Mouse (Mus musculus): Measurements from ENCODE around the gene Galnt7.
"Not testable (repeated sequence)": the region's sequence is repeated elsewhere in the genome, so short reads cannot be mapped to it uniquely, and the experiment has no call there.

Gene Galnt7

GRCm38 (mm10) chr8:57540110-57540838, 112.6 kb downstream of the Galnt7 start:
- peak; percentile 49 for DNase-seq (ENCODE audit: extremely low spot score)

- no peak for DNase-seq (ENCODE audit: extremely low spot score)
These were observed 114.2 kb downstream of the Galnt7 start for GRCm38 (mm10) chr8:57538601-57539000.

- no peak for DNase-seq (ENCODE audit: extremely low spot score)
These were observed 116.7 kb downstream of the Galnt7 start for GRCm38 (mm10) chr8:57536167-57536566.

DNA sequence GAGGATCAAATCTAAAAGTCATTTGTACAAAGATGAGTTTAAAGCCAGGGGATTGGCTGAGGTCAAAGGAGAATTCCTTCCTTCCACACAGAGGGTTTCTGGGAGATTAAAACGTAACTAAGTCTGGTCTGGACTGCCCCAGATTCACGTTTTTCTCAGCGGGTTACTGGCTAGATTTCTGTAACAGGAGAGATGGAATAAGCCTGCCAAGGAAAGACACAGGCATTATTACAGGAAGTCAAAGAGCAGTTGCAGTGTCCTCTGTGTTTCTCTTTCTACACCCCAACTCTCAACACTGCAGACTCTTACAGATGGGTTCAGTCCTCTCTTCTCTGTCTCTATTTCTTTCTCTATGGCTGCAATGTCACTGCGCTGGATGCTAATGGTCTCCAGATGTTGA, 118.3 kb downstream of the Galnt7 start:
- no peak for DNase-seq (ENCODE audit: extremely low spot score)

DNA sequence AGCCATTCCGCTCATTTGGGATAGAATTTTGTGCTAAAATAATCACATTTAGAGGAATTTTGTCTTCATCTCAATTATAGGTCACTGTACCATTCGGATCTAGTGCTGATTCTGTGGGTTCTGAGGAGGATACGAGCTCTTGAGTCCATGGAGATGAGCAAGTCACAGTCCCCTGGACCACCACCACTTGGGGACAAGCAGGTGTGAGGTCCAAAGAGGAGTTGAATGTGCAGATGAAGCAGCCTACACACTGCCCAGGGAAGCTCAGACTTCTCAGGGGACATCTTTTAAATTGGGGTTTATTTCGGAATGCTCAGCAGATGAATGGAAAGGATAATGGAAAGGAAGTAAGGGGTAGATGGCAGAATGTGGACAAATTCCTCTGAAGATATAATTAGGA, 119.7 kb downstream of the Galnt7 start:
- DNase-seq (ENCODE audit: extremely low spot score), result no peak

- DNase-seq (ENCODE audit: extremely low spot score), result no peak
These were observed 120.6 kb downstream of the Galnt7 start for GRCm38 (mm10) chr8:57532223-57532622.

GRCm38 (mm10) chr8:57530666-57531349, 122.0 kb downstream of the Galnt7 start:
- peak; percentile 66 for DNase-seq (ENCODE audit: extremely low spot score)

GRCm38 (mm10) chr8:57530238-57530637, 122.6 kb downstream of the Galnt7 start:
- no peak for DNase-seq (ENCODE audit: extremely low spot score)

GRCm38 (mm10) chr8:57528036-57528435, 124.8 kb downstream of the Galnt7 start:
- no peak for DNase-seq (ENCODE audit: extremely low spot score)

DNA sequence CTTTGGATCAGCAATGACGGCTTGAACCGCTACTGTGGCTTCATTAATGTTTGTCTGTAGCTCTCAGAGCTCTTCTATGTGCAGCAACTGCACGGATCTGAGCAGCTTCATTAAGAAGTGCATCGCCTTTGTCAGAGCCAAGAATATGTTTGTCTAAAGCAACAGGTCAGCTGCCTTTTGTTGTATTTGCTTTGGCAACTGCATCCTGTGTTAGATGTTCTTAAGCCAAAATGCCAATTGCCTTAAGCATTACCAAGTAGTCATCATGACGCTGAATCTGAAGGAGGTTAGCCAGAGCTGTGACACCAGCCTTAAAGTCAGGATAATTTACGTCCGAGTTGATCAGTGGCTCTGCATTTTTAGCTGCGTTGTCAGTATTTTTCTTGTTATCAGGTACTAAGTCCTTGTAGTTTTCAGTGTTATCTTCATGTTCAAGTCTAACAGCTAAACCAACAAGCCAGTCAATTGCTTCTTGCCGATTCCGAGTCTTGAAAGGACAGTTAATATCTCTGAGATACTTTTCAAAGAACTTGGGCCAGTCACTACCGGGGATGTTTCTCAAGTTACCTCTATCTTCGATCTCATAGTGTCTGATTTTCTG, 132.5 kb downstream of the Galnt7 start:
- no peak for DNase-seq (ENCODE audit: extremely low spot score)

- no peak for DNase-seq (ENCODE audit: extremely low spot score)
These were observed 135.1 kb downstream of the Galnt7 start for GRCm38 (mm10) chr8:57517723-57518122.

- DNase-seq (ENCODE audit: extremely low spot score), result not testable (repeated sequence)
These were observed 136.1 kb downstream of the Galnt7 start for GRCm38 (mm10) chr8:57516685-57517084.

- DNase-seq (ENCODE audit: extremely low spot score), result not testable (repeated sequence)
These were observed 139.6 kb downstream of the Galnt7 start for GRCm38 (mm10) chr8:57513178-57513661.

DNA sequence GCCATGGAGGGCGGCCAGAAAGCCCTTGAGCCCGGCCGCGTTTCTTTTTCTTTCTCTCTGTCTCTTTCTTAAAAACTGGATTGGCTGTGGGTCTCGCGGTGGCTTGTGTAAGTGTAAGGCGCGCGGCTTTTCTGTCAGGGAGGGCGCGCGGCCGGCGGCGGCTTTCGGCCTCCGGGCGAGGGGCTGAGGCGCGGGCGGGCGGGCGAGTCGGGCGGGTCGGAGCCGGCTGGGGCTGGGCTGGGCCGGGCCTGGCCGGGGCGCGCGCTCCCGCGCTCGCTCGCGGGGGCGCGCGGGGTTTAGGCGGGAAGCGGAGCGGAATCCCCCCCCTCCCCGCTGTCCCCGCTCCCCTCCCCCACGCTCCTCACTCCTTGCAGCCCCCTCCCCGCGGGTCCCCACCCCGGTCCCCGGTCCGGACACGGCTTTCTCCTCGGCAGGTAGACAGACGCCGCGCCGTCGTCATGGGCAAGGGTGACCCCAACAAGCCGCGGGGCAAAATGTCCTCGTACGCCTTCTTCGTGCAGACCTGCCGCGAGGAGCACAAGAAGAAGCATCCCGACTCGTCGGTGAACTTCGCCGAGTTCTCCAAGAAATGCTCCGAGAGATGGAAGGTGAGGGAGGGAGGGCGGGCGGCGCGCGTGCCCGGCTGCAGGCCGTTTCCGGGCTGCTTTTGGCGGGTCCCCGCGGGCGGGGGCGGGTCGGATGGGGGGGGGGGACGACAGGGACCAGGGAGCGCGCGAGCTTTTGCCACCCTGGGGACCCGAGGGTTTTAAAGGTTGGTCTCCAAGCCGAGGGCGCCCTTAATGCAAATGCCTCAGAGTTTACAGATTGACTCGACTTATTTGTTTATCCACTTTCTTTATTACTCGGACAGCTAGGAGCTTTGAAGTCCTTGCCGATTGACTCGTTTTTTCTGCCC, 140.4 kb downstream of the Galnt7 start:
- DNase-seq (ENCODE audit: extremely low spot score), result peak; percentile 77

DNA sequence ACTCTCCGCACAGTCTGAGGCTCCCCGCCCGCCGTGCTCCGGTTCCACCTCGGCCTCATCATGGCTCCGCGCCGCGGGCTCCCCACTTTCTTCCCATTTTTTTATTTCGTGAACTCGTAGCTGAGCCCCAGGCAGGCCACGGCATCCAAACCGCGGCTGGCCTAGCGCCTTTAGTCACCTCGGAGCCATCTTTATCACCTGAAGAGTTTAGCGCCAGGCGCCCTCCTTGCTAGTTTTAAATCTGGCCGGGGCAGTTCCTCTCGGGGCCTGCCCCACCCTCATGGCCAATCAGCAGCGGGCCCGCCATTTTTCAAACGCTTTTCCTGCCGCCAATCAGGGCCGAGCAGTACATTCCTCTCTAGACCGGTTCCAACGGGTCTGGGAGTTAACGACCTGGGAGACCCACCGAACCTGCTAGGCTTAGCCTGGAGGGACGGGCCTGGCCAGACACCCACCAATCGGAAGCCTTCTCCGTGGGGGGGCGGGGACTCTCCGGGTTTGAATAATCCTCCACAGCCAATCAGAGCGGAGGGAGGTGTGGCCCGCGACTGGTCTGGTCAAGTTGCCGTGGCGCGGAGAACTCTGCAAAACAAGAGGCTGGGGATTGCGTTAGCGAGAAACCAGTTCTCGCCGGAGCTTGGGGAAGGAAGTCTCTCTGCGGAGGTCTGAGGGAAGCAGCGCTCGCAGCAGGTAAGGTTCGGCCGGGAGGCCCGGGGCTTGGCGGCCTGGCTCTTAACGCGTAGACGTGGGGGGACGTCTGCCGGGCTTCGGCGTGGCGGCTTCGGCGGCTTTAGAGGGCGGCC, 141.3 kb downstream of the Galnt7 start, which contains the start of gene Hmgb2:
TSS of gene Hmgb2 (plus strand) at position 592 of the 803 bp plus-strand sequence.
- DNase-seq (ENCODE audit: extremely low spot score), result peak; percentile 100

GRCm38 (mm10) chr8:57510791-57511315, 142.0 kb downstream of the Galnt7 start:
- no peak for DNase-seq (ENCODE audit: extremely low spot score)

DNA sequence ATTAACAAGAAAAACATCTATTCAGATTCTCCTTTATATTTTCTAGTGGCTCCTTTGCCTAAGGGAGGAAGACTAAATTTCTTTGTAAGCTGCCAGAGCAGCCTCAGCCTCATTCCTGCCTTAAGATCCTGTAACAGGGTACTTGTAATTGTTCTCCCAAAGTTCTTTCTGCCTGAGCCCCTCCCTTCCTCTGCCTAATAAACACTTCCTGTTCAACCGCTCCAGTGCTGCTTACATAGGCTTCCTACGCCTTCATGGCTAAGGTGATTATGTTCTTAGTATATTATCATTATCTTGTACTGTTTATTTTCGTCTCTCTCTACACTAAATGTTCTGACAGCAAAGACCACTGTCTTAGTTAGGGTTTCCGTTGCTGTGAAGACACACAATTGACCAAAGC, 144.2 kb downstream of the Galnt7 start:
- DNase-seq (ENCODE audit: extremely low spot score), result no peak

DNA sequence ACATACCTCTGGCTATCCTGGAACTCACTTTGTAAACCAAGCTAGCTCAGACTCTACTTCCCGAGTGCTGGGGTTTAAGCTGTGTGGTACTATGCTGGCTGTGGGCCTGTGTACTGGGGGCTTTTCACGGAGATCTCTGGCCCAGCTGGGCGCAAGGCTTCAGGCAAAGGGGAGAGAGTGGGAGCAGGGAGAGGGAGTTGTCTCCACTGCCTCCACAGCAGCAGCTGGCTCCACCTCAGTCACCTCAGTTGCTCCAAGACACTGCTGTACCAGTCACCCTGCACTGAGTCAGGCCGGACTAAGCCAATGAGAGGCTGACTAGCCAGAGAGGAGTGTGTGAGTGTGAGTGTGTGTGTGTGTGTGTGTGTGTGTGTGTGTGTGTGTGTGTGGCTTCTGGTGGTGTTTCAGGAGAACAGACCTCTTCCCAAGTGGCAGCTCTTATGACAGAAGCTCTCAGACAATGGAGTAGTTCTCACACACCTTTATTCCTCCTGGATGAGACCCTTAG, 145.2 kb downstream of the Galnt7 start:
- no peak for DNase-seq (ENCODE audit: extremely low spot score)

- DNase-seq (ENCODE audit: extremely low spot score), result not testable (repeated sequence)
These were observed 147.3 kb downstream of the Galnt7 start for GRCm38 (mm10) chr8:57505500-57505899.

DNA sequence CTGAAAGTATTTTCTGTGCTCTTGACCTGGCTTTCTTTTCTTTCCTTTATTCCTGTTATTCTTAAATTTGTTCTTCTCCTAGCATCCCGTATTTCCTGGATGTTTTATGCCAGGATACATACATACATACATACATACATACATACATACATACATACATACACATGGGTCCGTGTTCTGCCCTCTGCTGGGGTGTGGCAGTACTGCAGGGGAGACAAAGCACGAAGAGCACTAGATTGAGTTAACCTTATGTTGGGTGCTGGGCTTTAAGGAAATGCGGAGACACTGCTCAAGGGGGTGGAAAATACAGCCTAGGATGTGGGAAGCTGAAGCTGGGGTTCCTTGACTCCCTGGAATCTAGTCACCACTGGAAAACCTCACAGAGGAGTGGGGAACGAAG, 149.2 kb downstream of the Galnt7 start:
- DNase-seq (ENCODE audit: extremely low spot score), result peak; percentile 74
